Mouse (Mus musculus) spleen, adult 2 months (tissue): ENCODE results near the gene Polr2c.
"Not testable (repeated sequence)": the region's sequence is repeated elsewhere in the genome, so short reads cannot be mapped to it uniquely, and the experiment has no call there.

Experiments used
- CTCF ChIP-seq: fragments of 200-500 bp; IDR thresholded peaks from 2 replicates; pipeline ENCODE4 v1.5.1; 2011; ENCODE audit warnings: mild to moderate bottlenecking, inconsistent platforms; ENCODE audit not compliant: insufficient read depth, insufficient read length, insufficient replicate concordance; ENCODE audit errors: extremely low read depth
- POLR2A ChIP-seq: fragments of 200-500 bp; IDR thresholded peaks from 2 replicates; pipeline ENCODE4 v1.6.1; 2011; ENCODE audit warnings: low read depth, low read length, inconsistent platforms

DNA sequence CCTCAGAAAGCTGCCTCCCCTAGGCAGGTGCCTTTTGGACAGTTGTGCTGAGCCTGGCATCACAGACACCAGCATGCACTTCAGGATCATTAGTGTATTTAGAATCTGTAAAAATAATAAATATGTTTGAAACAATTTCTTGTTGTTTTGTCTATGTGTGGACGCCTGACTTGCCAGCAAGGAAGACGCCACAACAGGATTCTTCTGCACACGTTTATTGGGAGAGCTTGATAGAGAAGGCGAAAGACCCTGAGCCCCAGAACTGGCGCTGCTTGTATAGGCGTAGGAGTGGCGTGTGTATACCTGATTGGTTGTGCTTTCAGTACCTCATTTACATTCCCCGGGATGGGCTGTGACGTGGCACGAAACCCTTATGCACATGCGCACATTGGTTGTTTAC is 2.5 kb upstream of the Polr2c start:
- not testable (repeated sequence) for TF ChIP-seq POLR2A, CTCF
